Mouse (Mus musculus): Measurements from ENCODE around the gene Icam2. TPM values are rescaled to one million over a fixed set of nuclear protein-coding genes. Genes with fewer than 3 reads are reported as not detected.

Gene Icam2
- 6.2 TPM for polyA plus RNA-seq (2014; fragmentation: Illumina TruSeq; extraction: RNeasy Lipid Tissue Mini Kit (QIAGEN cat#74804); ENCODE audit: low read depth, low replicate concordance)

GRCm38 (mm10) chr11:106387791-106388216, at the start of gene Icam2:
Gene Icam2 (minus strand): TSS chr11:106388075.

GRCm38 (mm10) chr11:106365366-106365765, 22.5 kb downstream of the Icam2 start, which contains the start of gene Prr29:
Gene Prr29 (plus strand): TSS chr11:106365472.

GRCm38 (mm10) chr11:106353188-106353587, 34.7 kb downstream of the Icam2 start, which contains the start of gene Scn4a:
Gene Scn4a (minus strand): TSS chr11:106353288.

Other genes with a start within 250 kb of the Icam2 start
- not detected for gene Gm10840, start 227.2 kb downstream of the Icam2 start, polyA plus RNA-seq (2014; fragmentation: Illumina TruSeq; extraction: RNeasy Lipid Tissue Mini Kit (QIAGEN cat#74804); ENCODE audit: low read depth, low replicate concordance)
- gene Limd2, start 227.2 kb downstream of the Icam2 start, polyA plus RNA-seq (2014; fragmentation: Illumina TruSeq; extraction: RNeasy Lipid Tissue Mini Kit (QIAGEN cat#74804); ENCODE audit: low read depth, low replicate concordance) = 2.2 TPM
- gene Strada, start 185.9 kb downstream of the Icam2 start, polyA plus RNA-seq (2014; fragmentation: Illumina TruSeq; extraction: RNeasy Lipid Tissue Mini Kit (QIAGEN cat#74804); ENCODE audit: low read depth, low replicate concordance) = 8.9 TPM
- 267 TPM for gene Ccdc47, start 171.7 kb downstream of the Icam2 start, polyA plus RNA-seq (2014; fragmentation: Illumina TruSeq; extraction: RNeasy Lipid Tissue Mini Kit (QIAGEN cat#74804); ENCODE audit: low read depth, low replicate concordance)
- gene Ddx42, start 171.1 kb downstream of the Icam2 start, polyA plus RNA-seq (2014; fragmentation: Illumina TruSeq; extraction: RNeasy Lipid Tissue Mini Kit (QIAGEN cat#74804); ENCODE audit: low read depth, low replicate concordance) = 65.4 TPM
- 20.9 TPM for gene Ftsj3, start 132.0 kb downstream of the Icam2 start, polyA plus RNA-seq (2014; fragmentation: Illumina TruSeq; extraction: RNeasy Lipid Tissue Mini Kit (QIAGEN cat#74804); ENCODE audit: low read depth, low replicate concordance)
- 33.4 TPM for gene Psmc5, start 131.9 kb downstream of the Icam2 start, polyA plus RNA-seq (2014; fragmentation: Illumina TruSeq; extraction: RNeasy Lipid Tissue Mini Kit (QIAGEN cat#74804); ENCODE audit: low read depth, low replicate concordance)
- 13.2 TPM for gene Smarcd2, start 115.1 kb downstream of the Icam2 start, polyA plus RNA-seq (2014; fragmentation: Illumina TruSeq; extraction: RNeasy Lipid Tissue Mini Kit (QIAGEN cat#74804); ENCODE audit: low read depth, low replicate concordance)
- gene Tcam1, start 111.4 kb downstream of the Icam2 start, polyA plus RNA-seq (2014; fragmentation: Illumina TruSeq; extraction: RNeasy Lipid Tissue Mini Kit (QIAGEN cat#74804); ENCODE audit: low read depth, low replicate concordance) = not detected
- gene Gh, start 86.2 kb downstream of the Icam2 start, polyA plus RNA-seq (2014; fragmentation: Illumina TruSeq; extraction: RNeasy Lipid Tissue Mini Kit (QIAGEN cat#74804); ENCODE audit: low read depth, low replicate concordance) = not detected
- not detected for gene Cd79b, start 73.3 kb downstream of the Icam2 start, polyA plus RNA-seq (2014; fragmentation: Illumina TruSeq; extraction: RNeasy Lipid Tissue Mini Kit (QIAGEN cat#74804); ENCODE audit: low read depth, low replicate concordance)
- 0.23 TPM for gene Scn4a, start 34.8 kb downstream of the Icam2 start, polyA plus RNA-seq (2014; fragmentation: Illumina TruSeq; extraction: RNeasy Lipid Tissue Mini Kit (QIAGEN cat#74804); ENCODE audit: low read depth, low replicate concordance)
- gene Prr29, start 22.6 kb downstream of the Icam2 start, polyA plus RNA-seq (2014; fragmentation: Illumina TruSeq; extraction: RNeasy Lipid Tissue Mini Kit (QIAGEN cat#74804); ENCODE audit: low read depth, low replicate concordance) = not detected
- 120 TPM for gene Ern1, start 99.8 kb upstream of the Icam2 start, polyA plus RNA-seq (2014; fragmentation: Illumina TruSeq; extraction: RNeasy Lipid Tissue Mini Kit (QIAGEN cat#74804); ENCODE audit: low read depth, low replicate concordance)
- gene Tex2, start 225.3 kb upstream of the Icam2 start, polyA plus RNA-seq (2014; fragmentation: Illumina TruSeq; extraction: RNeasy Lipid Tissue Mini Kit (QIAGEN cat#74804); ENCODE audit: low read depth, low replicate concordance) = 32.8 TPM

Data from adrenal gland, adult 10 weeks (tissue).